9 mouse cellular contexts compared by ENCODE assay signal in genomic region chr9:107981684-107982605, GRCm38 (mm10). TPM values are rescaled to one million over a fixed set of nuclear protein-coding genes. Genes with fewer than 3 reads are reported as not detected.
DNase-seq lines count a peak whose midpoint lies in the region; ATAC-seq and TF ChIP-seq lines count a peak whose summit lies in the region.
"Had no signal": no experiment of that assay in that cellular context is flagged by ENCODE, and none has a peak within 500 bp of the region (broad histone marks: within the 10 kb centered on the region; RNA-seq: fewer than 3 reads in every experiment).

No protein-coding gene starts in this region.

- ATAC-seq in erythroblast, adult 5-6 weeks (replicated peaks; ENCODE audit: low FRiP score, poor library complexity, severe bottlenecking), result no peak
- 0 out of 2 replicates have a peak, but pooled peaks have one; percentile 3 for ATAC-seq in megakaryocyte progenitor cell, adult 5-6 weeks (replicated peaks; ENCODE audit: poor library complexity)
- ATAC-seq in erythroid progenitor cell, adult 5-6 weeks (replicated peaks; ENCODE audit: low FRiP score, poor library complexity, severe bottlenecking), result no peak
- no peak for ATAC-seq in CD4-positive, CD25-positive, alpha-beta regulatory T cell, adult 4 months

- WGBS in bone marrow, adult 2 months, result 23% methylated on average over 7 of the region's 7 CpGs
- WGBS in heart, embryonic 10.5 days, result 42% methylated on average over 7 of the region's 7 CpGs

- TF ChIP-seq POLR2A in bone marrow, adult 2 months (IDR thresholded peaks at IDR 0.05; ENCODE audit: borderline replicate concordance, control insufficient read depth, low read depth, low read length), result no peak

- H3K4me1 ChIP-seq in erythroblast, embryonic 14.5 days (ENCODE audit: control insufficient read depth), result peaks cover 99% of the 10 kb centered on the region
- peaks cover 24% of the 10 kb centered on the region for H3K4me1 ChIP-seq in bone marrow, adult 2 months (ENCODE audit: control insufficient read depth, insufficient read depth, low read length)
- H3K4me1 ChIP-seq in heart, embryonic 10.5 days, result peaks cover 74% of the 10 kb centered on the region

- H3K9me3 ChIP-seq in erythroblast, embryonic 14.5 days (ENCODE audit: control insufficient read depth, low read length), result no peaks in the 10 kb centered on the region
- no peaks in the 10 kb centered on the region for H3K9me3 ChIP-seq in heart, embryonic 10.5 days

- no peaks in the 10 kb centered on the region; the same call in 1 of the 2 replicates for H3K27me3 ChIP-seq in erythroblast, embryonic 14.5 days (ENCODE audit: control insufficient read depth)
- H3K27me3 ChIP-seq in heart, embryonic 10.5 days (ENCODE audit: insufficient read depth, poor library complexity, severe bottlenecking), result no peaks in the 10 kb centered on the region

- H3K4me3 ChIP-seq in erythroblast, embryonic 14.5 days (replicated peaks), result peak overlapping the region; percentile 78
- H3K4me3 ChIP-seq in bone marrow, adult 2 months (replicated peaks; ENCODE audit: control insufficient read depth, low read depth, low read length), result no peak overlapping the region
- peak overlapping the region; percentile 86 for H3K4me3 ChIP-seq in heart, embryonic 10.5 days

- H3K27ac ChIP-seq in bone marrow, adult 2 months (ENCODE audit: control insufficient read depth, insufficient read depth, low read depth, low read length, poor library complexity), result peak overlapping the region; percentile 70
- H3K27ac ChIP-seq in heart, embryonic 10.5 days, result peak overlapping the region; percentile 92

- peak; percentile 84 for DNase-seq in heart, embryonic 10.5 days (ENCODE audit: low spot score)
- DNase-seq in layer of hippocampus, adult 18-20 months (ENCODE audit: low spot score in 2 of 2), result peak; percentile 61 to 86

- peaks cover 87% of the 10 kb centered on the region for H3K36me3 ChIP-seq in erythroblast, embryonic 14.5 days (ENCODE audit: control insufficient read depth)
- H3K36me3 ChIP-seq in heart, embryonic 10.5 days, result peaks cover 30% of the 10 kb centered on the region

- no peak for TF ChIP-seq CTCF in bone marrow, adult 2 months (IDR thresholded peaks at IDR 0.05; ENCODE audit: control insufficient read depth, insufficient read depth, low read length)

RNA-seq across cellular contexts. Expression of gene Gm20661, which starts 0.9 kb away (rescaled TPM):
- 0.06 and 0.13 TPM in 2 replicates for polyA plus RNA-seq in erythroblast, embryonic 14.5 days (2012)
- total RNA-seq in erythroblast, adult 5-6 weeks (2015; ENCODE audit: low replicate concordance), result 0.96 and 4.4 TPM in 2 replicates
- total RNA-seq in erythroblast, adult 5-6 weeks (2017; ENCODE audit: low replicate concordance), result 5.3 and 12.9 TPM in 2 replicates
- 4.7 TPM in 1 of 2 replicates, not detected in the other for polyA plus RNA-seq in bone marrow, adult 2 months (2011; ENCODE audit: insufficient read depth, insufficient read length, low replicate concordance, missing spikeins)
- polyA plus RNA-seq in heart, embryonic 10.5 days (2016; fragmentation: Nextera tagmentation; extraction: Ambion mirVana), result 2.2 and 3.4 TPM in 2 replicates
- total RNA-seq in layer of hippocampus, adult 18-20 months (2021), result 1 to 10 TPM; 2.0 TPM
- 0.49 TPM in 1 of 2 replicates, not detected in the other for total RNA-seq in megakaryocyte progenitor cell, adult 5-6 weeks (2015)
- total RNA-seq in megakaryocyte progenitor cell, adult 5-6 weeks (2017), result not detected in 2 replicates
- total RNA-seq in erythroid progenitor cell, adult 5-6 weeks (2015; ENCODE audit: low replicate concordance), result 1.1 TPM in 1 of 2 replicates, not detected in the other
- 0.64 and 4.2 TPM in 2 replicates for total RNA-seq in erythroid progenitor cell, adult 5-6 weeks (2017; ENCODE audit: low replicate concordance)
- polyA plus RNA-seq in CD4-positive, CD25-positive, alpha-beta regulatory T cell, adult 4 months (2017; shearing (Covaris generic)), result not detected
- polyA plus RNA-seq: C2C12 had no signal

RNA-seq across cellular contexts. Expression of gene Inka1, which starts 3.7 kb away (rescaled TPM):
- polyA plus RNA-seq in erythroblast, embryonic 14.5 days (2012), result 15.9 and 16.0 TPM in 2 replicates
- total RNA-seq in erythroblast, adult 5-6 weeks (2015; ENCODE audit: low replicate concordance), result 11.1 and 32.3 TPM in 2 replicates
- total RNA-seq in erythroblast, adult 5-6 weeks (2017; ENCODE audit: low replicate concordance), result 16.3 and 18.1 TPM in 2 replicates
- polyA plus RNA-seq in bone marrow, adult 2 months (2011; ENCODE audit: insufficient read depth, insufficient read length, low replicate concordance, missing spikeins), result 27.9 and 32.3 TPM in 2 replicates
- 58.7 and 71.1 TPM in 2 replicates for polyA plus RNA-seq in heart, embryonic 10.5 days (2016; fragmentation: Nextera tagmentation; extraction: Ambion mirVana)
- 10 to 100 TPM; 10.7 to 14.7 TPM for total RNA-seq in layer of hippocampus, adult 18-20 months (2021)
- 13.7 and 23.2 TPM in 2 replicates for total RNA-seq in megakaryocyte progenitor cell, adult 5-6 weeks (2015)
- 18.2 and 22.6 TPM in 2 replicates for total RNA-seq in megakaryocyte progenitor cell, adult 5-6 weeks (2017)
- total RNA-seq in erythroid progenitor cell, adult 5-6 weeks (2015; ENCODE audit: low replicate concordance), result 26.0 and 44.3 TPM in 2 replicates
- 34.4 and 43.8 TPM in 2 replicates for total RNA-seq in erythroid progenitor cell, adult 5-6 weeks (2017; ENCODE audit: low replicate concordance)
- under 1 TPM; 0.63 to 0.87 TPM for polyA plus RNA-seq in CD4-positive, CD25-positive, alpha-beta regulatory T cell, adult 4 months (2017; shearing (Covaris generic))

RNA-seq across cellular contexts. Expression of gene Uba7, which starts 6.6 kb away (rescaled TPM):
- 14.4 and 22.3 TPM in 2 replicates for polyA plus RNA-seq in erythroblast, embryonic 14.5 days (2012)
- total RNA-seq in erythroblast, adult 5-6 weeks (2015; ENCODE audit: low replicate concordance), result 392 and 403 TPM in 2 replicates
- 364 and 493 TPM in 2 replicates for total RNA-seq in erythroblast, adult 5-6 weeks (2017; ENCODE audit: low replicate concordance)
- polyA plus RNA-seq in bone marrow, adult 2 months (2011; ENCODE audit: insufficient read depth, insufficient read length, low replicate concordance, missing spikeins), result 138 and 310 TPM in 2 replicates
- polyA plus RNA-seq in heart, embryonic 10.5 days (2016; fragmentation: Nextera tagmentation; extraction: Ambion mirVana), result 29.4 and 33.6 TPM in 2 replicates
- 1 to 10 TPM; 5.1 to 5.9 TPM for total RNA-seq in layer of hippocampus, adult 18-20 months (2021)
- total RNA-seq in megakaryocyte progenitor cell, adult 5-6 weeks (2015), result 29.6 and 34.4 TPM in 2 replicates
- 30.1 and 34.7 TPM in 2 replicates for total RNA-seq in megakaryocyte progenitor cell, adult 5-6 weeks (2017)
- 365 and 400 TPM in 2 replicates for total RNA-seq in erythroid progenitor cell, adult 5-6 weeks (2015; ENCODE audit: low replicate concordance)
- total RNA-seq in erythroid progenitor cell, adult 5-6 weeks (2017; ENCODE audit: low replicate concordance), result 262 and 332 TPM in 2 replicates
- 100 to 1,000 TPM; 184 to 299 TPM for polyA plus RNA-seq in CD4-positive, CD25-positive, alpha-beta regulatory T cell, adult 4 months (2017; shearing (Covaris generic))

RNA-seq across cellular contexts. Expression of gene Cdhr4, which starts 10.4 kb away (rescaled TPM):
- 0.24 and 0.25 TPM in 2 replicates for polyA plus RNA-seq in erythroblast, embryonic 14.5 days (2012)
- total RNA-seq in erythroblast, adult 5-6 weeks (2015; ENCODE audit: low replicate concordance), result 4.4 and 11.3 TPM in 2 replicates
- 2.5 and 17.0 TPM in 2 replicates for total RNA-seq in erythroblast, adult 5-6 weeks (2017; ENCODE audit: low replicate concordance)
- 10.6 and 23.4 TPM in 2 replicates for polyA plus RNA-seq in bone marrow, adult 2 months (2011; ENCODE audit: insufficient read depth, insufficient read length, low replicate concordance, missing spikeins)
- polyA plus RNA-seq in heart, embryonic 10.5 days (2016; fragmentation: Nextera tagmentation; extraction: Ambion mirVana), result 4.0 and 5.2 TPM in 2 replicates
- 1 to 10 TPM; 4.4 to 6.9 TPM for total RNA-seq in layer of hippocampus, adult 18-20 months (2021)
- total RNA-seq in megakaryocyte progenitor cell, adult 5-6 weeks (2015), result 0.35 and 0.61 TPM in 2 replicates
- not detected in 2 replicates for total RNA-seq in megakaryocyte progenitor cell, adult 5-6 weeks (2017)
- total RNA-seq in erythroid progenitor cell, adult 5-6 weeks (2015; ENCODE audit: low replicate concordance), result 14.8 TPM in 1 of 2 replicates, not detected in the other
- 13.3 TPM in 1 of 2 replicates, not detected in the other for total RNA-seq in erythroid progenitor cell, adult 5-6 weeks (2017; ENCODE audit: low replicate concordance)
- 1 to 10 TPM in 1 of 2 experiments, under 1 TPM in 1; 0.39 to 1.8 TPM for polyA plus RNA-seq in CD4-positive, CD25-positive, alpha-beta regulatory T cell, adult 4 months (2017; shearing (Covaris generic))
- polyA plus RNA-seq: C2C12 had no signal

RNA-seq across cellular contexts. Expression of gene Gm20662, which starts 14.2 kb away (rescaled TPM):
- polyA plus RNA-seq in erythroblast, embryonic 14.5 days (2012), result not detected in 2 replicates
- total RNA-seq in erythroblast, adult 5-6 weeks (2015; ENCODE audit: low replicate concordance), result not detected in 2 replicates
- 2.5 and 16.9 TPM in 2 replicates for total RNA-seq in erythroblast, adult 5-6 weeks (2017; ENCODE audit: low replicate concordance)
- not detected in 2 replicates for polyA plus RNA-seq in bone marrow, adult 2 months (2011; ENCODE audit: insufficient read depth, insufficient read length, low replicate concordance, missing spikeins)
- 0.69 and 1.0 TPM in 2 replicates for polyA plus RNA-seq in heart, embryonic 10.5 days (2016; fragmentation: Nextera tagmentation; extraction: Ambion mirVana)
- 1 to 10 TPM; 2.5 to 5.5 TPM for total RNA-seq in layer of hippocampus, adult 18-20 months (2021)
- not detected in 2 replicates for total RNA-seq in megakaryocyte progenitor cell, adult 5-6 weeks (2015)
- total RNA-seq in megakaryocyte progenitor cell, adult 5-6 weeks (2017), result 1.9 TPM in 1 of 2 replicates, not detected in the other
- not detected in 2 replicates for total RNA-seq in erythroid progenitor cell, adult 5-6 weeks (2015; ENCODE audit: low replicate concordance)
- not detected in 2 replicates for total RNA-seq in erythroid progenitor cell, adult 5-6 weeks (2017; ENCODE audit: low replicate concordance)
- polyA plus RNA-seq in CD4-positive, CD25-positive, alpha-beta regulatory T cell, adult 4 months (2017; shearing (Covaris generic)), result not detected

Comparison
In these comparisons a context has a peak if more than half of its experiments do, and no peak if none do; other contexts are left out.
1. RNA of gene Uba7, which starts 6.6 kb away (total RNA-seq): 262 to 400 TPM in erythroid progenitor cell, adult 5-6 weeks and 364 to 493 TPM in erythroblast, adult 5-6 weeks; 29.6 to 34.7 TPM in megakaryocyte progenitor cell, adult 5-6 weeks and 5.1 to 5.9 TPM in layer of hippocampus, adult 18-20 months; every median in the first group is over 4 times any median in the second.